Mouse (Mus musculus) cerebellum, adult 2 months (tissue): Measurements from ENCODE around the gene 2310022B05Rik. TPM values are rescaled to one million over a fixed set of nuclear protein-coding genes. Genes with fewer than 3 reads are reported as not detected.
A peak's percentile ranks its signal among the peaks of the same experiment; 100 is the strongest.

Experiments used
- DNase-seq, 2 experiments: peaks; one replicate each; pipeline ENCODE4 v3.0.0; 2021
- H3K27ac ChIP-seq: fragments of 200-500 bp; 2 replicates; pipeline ENCODE4 v1.5.1; 2012; ENCODE audit warnings: low read length, control low read depth, inconsistent platforms; ENCODE audit not compliant: insufficient read depth
- H3K27me3 ChIP-seq: fragments of 200-500 bp; 2 replicates; pipeline ENCODE4 v1.6.1; 2012; ENCODE audit warnings: inconsistent platforms, mild to moderate bottlenecking, low read length, moderate library complexity; ENCODE audit not compliant: control insufficient read depth, insufficient read depth
- H3K4me1 ChIP-seq: fragments of 200-500 bp; 2 replicates; pipeline ENCODE4 v1.6.1; 2011; ENCODE audit warnings: low read length; ENCODE audit not compliant: control insufficient read depth, insufficient read depth
- H3K4me3 ChIP-seq: fragments of 200-500 bp; replicated peaks from 2 replicates; pipeline ENCODE3; 2011; ENCODE audit warnings: mild to moderate bottlenecking, low read depth, low read length, control low read depth; ENCODE audit not compliant: insufficient read depth
- CTCF ChIP-seq: fragments of 200-500 bp; IDR thresholded peaks from 2 replicates; pipeline ENCODE4 v1.5.1; 2011; ENCODE audit warnings: low read depth, mild to moderate bottlenecking, control low read depth, low read length, moderate library complexity, borderline replicate concordance; ENCODE audit not compliant: insufficient read depth
- POLR2A ChIP-seq: fragments of 200-500 bp; IDR thresholded peaks from 2 replicates; pipeline ENCODE4 v1.6.1; 2011; ENCODE audit warnings: low read length, control low read depth, borderline replicate concordance; ENCODE audit not compliant: insufficient read depth
- WGBS: fragments of 180-500 bp; shearing (Covaris S2); methylation state at CpG from one replicate; pipeline ENCODE4 v1.1.7; 2018; 5-methylcytosine and 5-hydroxymethylcytosine counted together
- polyA plus RNA-seq: library from polyadenylated mRNA; depleted of rRNA; stranded (reverse); fragments of >200 nt; gene quantifications from 2 replicates; pipeline ENCODE4 v1.2.3, GENCODE M21; 2012; rRNA removed

2310022B05Rik gene
- polyA plus RNA-seq, 1 experiment: 67.8 TPM

DNA sequence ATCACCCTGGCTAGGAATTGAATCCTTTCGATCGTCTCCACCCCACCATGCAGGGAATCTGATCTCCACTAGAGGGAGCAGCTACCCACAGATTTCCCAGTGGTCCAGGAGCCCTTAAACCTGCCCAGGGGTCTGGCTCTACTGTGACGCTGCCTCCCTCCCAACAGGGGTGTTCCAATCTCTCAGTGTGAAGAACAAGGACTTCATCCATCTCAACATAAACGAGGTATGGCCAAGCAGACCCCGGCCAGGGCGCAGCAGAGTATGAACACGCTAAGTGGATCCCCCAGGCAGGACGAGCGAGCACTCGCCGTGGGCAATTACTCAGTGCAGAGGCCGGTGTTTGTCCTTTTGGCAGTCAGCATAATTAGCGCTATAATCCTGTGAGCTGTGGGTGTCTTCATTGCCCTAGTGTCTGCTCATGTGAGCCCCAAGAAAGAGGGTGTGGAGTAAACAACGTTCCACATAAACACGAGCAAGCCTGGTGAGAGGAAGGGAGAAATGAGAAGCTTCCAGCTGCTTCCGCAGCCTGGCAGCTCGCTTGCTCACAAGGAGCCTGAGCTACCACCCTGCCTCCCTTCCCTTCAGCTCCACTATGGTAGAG lies 45.8 kb downstream of the 2310022B05Rik start:
- WGBS: 2% methylated on average over 17 of the region's 17 CpGs

DNA sequence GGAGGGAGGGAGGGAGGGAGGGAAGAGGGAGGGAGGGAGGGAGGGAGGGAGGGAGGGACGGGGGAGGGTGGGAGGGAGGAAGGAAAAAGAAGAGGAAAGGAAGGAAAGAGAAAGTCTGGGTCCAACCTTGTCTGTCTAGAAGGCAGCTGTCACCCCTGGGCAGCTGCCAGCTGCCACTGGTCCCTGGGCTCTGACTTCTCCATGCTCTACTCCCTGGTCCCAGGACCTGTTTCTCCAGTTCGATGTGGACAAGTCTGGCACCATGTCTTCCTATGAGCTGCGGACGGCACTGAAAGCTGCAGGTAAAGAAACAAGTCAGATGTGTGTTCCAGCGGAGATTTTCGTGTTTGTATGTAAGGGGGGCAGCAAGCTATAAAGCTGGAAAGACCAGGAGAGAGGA lies 48.8 kb downstream of the 2310022B05Rik start:
- Histone ChIP-seq H3K4me1 (no peaks in the 10 kb centered on the region; the same call in 1 of the 2 replicates), H3K4me3 (no peak overlapping the region), H3K27ac (no peak overlapping the region), H3K27me3 (no peaks in the 10 kb centered on the region)
- no peak for DNase-seq
- no peak for TF ChIP-seq CTCF
- no peak for TF ChIP-seq POLR2A
- 57% methylated on average over 5 of the region's 6 CpGs for WGBS

More for the DNA sequence above, 45.8 kb downstream of the 2310022B05Rik start:
- peak overlapping the region; percentile 52 for H3K27ac ChIP-seq
- no peaks in the 10 kb centered on the region for H3K27me3 ChIP-seq
- peak overlapping the region; percentile 60 for H3K4me3 ChIP-seq
- TF ChIP-seq CTCF: peak; percentile 90
- TF ChIP-seq POLR2A: peak; percentile 22; the same call in 1 of the 2 replicates
- no peaks in the 10 kb centered on the region for H3K4me1 ChIP-seq
- peak; percentile 83 to 92 for DNase-seq

DNA sequence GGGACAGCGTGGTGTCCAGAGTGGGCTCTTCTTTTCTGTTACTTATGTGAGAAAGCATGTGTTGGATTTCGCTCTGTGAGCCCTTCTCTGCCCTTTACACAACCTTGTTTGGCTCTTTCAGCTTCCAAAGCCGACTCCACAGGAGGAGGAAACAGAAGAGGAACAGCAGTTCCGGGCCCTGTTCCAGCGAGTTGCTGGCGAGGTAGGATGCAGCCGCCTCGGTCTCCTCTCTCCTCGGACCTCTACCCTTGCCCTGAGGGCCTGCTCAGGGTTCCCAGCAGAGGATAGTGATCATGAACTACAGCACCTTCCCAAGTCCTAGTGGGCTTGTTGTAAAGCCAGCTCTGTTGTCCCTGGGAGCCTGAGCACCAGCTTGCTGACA lies 54.2 kb downstream of the 2310022B05Rik start:
- DNase-seq: peak; percentile 41 to 52
- H3K4me3 ChIP-seq: no peak overlapping the region
- TF ChIP-seq CTCF (no peak), POLR2A (no peak)
- 11% methylated on average over 9 of the region's 9 CpGs for WGBS
- H3K4me1 ChIP-seq: peaks cover 9% of the 10 kb centered on the region; the same call in 1 of the 2 replicates
- H3K27ac ChIP-seq: no peak overlapping the region
- no peaks in the 10 kb centered on the region for H3K27me3 ChIP-seq

DNA sequence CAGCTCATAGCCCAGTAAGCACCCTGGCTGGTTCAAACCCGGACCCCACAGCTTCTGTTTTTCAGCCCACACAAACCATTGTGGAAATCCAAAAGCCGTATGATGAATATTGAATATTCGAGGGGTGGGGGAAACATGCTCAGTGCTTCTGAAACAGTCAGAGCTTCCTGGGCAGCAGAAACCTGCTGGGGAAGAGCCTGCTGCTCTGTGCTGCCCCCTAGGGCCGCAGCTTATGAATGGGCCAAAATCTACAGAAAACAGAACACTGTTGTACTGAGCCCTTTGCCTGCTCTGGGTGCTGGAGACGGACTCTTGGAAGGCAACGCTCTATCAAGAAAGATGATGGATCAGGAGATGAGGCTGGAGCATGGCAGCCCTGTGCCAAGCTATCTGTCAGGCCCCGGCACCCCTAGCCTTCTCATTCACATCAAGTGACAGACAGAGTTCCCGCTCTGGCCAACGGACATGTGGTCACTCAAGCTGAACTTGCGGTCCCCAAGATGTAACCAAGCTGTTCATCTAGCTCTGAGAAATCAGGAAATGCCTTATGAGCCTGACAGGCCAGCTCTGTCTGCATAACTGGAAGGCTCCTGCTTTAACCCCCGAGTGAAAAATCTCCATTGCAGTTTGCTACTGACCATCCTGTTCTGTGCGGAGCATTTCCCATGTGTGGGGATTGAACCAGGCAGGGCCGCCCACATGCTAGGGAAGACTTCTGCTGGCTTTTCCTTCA lies 54.8 kb downstream of the 2310022B05Rik start:
- 52% methylated on average over 13 of the region's 13 CpGs for WGBS
- Histone ChIP-seq H3K27me3 (no peaks in the 10 kb centered on the region), H3K4me1 (peaks cover 9% of the 10 kb centered on the region; the same call in 1 of the 2 replicates), H3K27ac (no peak overlapping the region), H3K4me3 (no peak overlapping the region)
- peak; percentile 37 to 40 for DNase-seq
- TF ChIP-seq POLR2A (no peak), CTCF (peak; percentile 68)

DNA sequence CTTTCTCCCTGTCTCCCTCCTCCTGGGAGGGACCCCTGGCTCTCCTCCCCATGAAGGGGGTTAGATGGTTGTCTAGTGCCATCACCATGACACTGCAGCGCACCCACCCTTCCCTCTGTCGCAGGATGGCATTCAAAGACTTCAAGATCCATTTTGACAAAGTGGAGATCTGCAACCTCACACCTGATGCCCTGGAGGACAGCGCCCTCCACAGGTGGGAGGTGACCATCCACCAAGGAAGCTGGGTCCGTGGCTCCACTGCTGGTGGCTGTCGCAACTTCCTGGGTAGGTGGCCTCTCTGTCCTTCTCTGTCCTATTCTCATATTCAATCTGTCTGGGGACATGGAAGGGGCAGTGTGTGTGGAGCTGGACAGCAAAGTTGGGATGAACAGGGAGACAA lies 59.1 kb downstream of the 2310022B05Rik start:
- no peak overlapping the region for H3K27ac ChIP-seq
- no peak for DNase-seq
- H3K4me1 ChIP-seq: peaks cover 8% of the 10 kb centered on the region; the same call in 1 of the 2 replicates
- TF ChIP-seq POLR2A: no peak
- peak; percentile 30; the same call in 1 of the 2 replicates for TF ChIP-seq CTCF
- 74% methylated on average over 5 of the region's 5 CpGs for WGBS
- no peaks in the 10 kb centered on the region for H3K27me3 ChIP-seq
- H3K4me3 ChIP-seq: no peak overlapping the region

DNA sequence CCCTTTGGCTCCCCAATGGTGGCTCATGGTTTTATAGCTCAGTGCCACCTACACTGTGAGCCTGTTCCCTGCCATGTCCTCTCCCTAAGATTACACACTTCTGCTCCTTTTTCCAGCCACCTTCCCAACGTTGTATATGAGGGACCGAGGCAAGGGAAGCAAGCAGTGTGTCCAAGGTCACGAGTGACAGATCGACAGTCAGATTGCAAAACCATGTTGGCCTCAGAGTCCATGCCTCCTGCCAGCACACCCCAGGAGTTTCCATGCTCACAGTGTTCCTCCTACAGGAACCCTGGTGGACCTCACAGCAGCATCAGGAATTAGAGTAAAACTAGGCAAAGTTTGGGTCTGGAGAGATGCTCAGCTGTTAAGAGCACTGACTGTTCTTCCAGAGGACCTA lies 73.8 kb downstream of the 2310022B05Rik start:
- H3K27me3 ChIP-seq: no peaks in the 10 kb centered on the region
- no peak overlapping the region for H3K4me3 ChIP-seq
- H3K27ac ChIP-seq: no peak overlapping the region
- peak in 1 of 2 experiments; percentile 3 for DNase-seq
- TF ChIP-seq CTCF (no peak), POLR2A (no peak)
- WGBS: 56% methylated on average over 4 of the region's 4 CpGs
- H3K4me1 ChIP-seq: peaks cover 24% of the 10 kb centered on the region

DNA sequence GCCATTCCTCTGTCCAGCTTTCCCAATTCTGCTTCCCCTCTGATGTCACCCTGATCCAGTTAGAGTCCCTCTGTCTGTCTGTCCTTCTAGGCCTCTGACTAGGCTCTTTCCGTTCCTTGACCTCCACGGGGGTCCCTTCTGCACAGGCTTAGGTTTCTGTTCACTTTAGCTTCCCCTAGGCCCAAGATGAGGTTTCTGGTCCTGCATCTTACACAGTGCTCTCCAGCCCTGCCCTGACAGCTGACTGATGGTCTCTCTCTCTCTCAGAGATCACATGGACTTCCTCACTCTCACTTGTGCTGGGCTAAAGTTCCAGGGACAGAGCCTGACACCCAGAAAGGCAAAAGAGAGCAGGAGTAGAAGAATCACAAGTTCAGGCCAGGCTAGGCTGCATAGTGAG lies 76.6 kb downstream of the 2310022B05Rik start:
- DNase-seq: peak in 1 of 2 experiments; percentile 22
- WGBS: 53% methylated on average over 2 of the region's 2 CpGs
- Histone ChIP-seq H3K4me1 (peaks cover 19% of the 10 kb centered on the region), H3K27ac (peak overlapping the region; percentile 53; the same call in 1 of the 2 replicates), H3K27me3 (no peaks in the 10 kb centered on the region), H3K4me3 (no peak overlapping the region)
- TF ChIP-seq POLR2A (no peak), CTCF (no peak)

Other genes starting within 250 kb of the 2310022B05Rik start
- gene Pgbd5, start 223.7 kb downstream of the 2310022B05Rik start, polyA plus RNA-seq: 142 and 155 TPM in 2 replicates
- 38.4 and 40.7 TPM in 2 replicates for gene Cog2, start 142.6 kb downstream of the 2310022B05Rik start, polyA plus RNA-seq
- 125 and 129 TPM in 2 replicates for gene Agt, start 93.7 kb downstream of the 2310022B05Rik start, polyA plus RNA-seq
- gene Capn9, start 87.3 kb downstream of the 2310022B05Rik start, polyA plus RNA-seq: 0.06 and 0.08 TPM in 2 replicates
- gene Ttc13, start 58.6 kb upstream of the 2310022B05Rik start, polyA plus RNA-seq: 39.1 and 41.6 TPM in 2 replicates
- gene Arv1, start 58.8 kb upstream of the 2310022B05Rik start, polyA plus RNA-seq: 19.5 and 20.3 TPM in 2 replicates
- gene Fam89a, start 88.5 kb upstream of the 2310022B05Rik start, polyA plus RNA-seq: 1.2 and 1.3 TPM in 2 replicates
- 19.4 and 23.3 TPM in 2 replicates for gene Trim67, start 129.7 kb upstream of the 2310022B05Rik start, polyA plus RNA-seq
- 98.3 and 100 TPM in 2 replicates for gene Gnpat, start 199.7 kb upstream of the 2310022B05Rik start, polyA plus RNA-seq
- gene 2810004N23Rik, start 199.8 kb upstream of the 2310022B05Rik start, polyA plus RNA-seq: 15.0 and 15.7 TPM in 2 replicates
- gene Exoc8, start 234.3 kb upstream of the 2310022B05Rik start, polyA plus RNA-seq: 16.2 and 18.2 TPM in 2 replicates
- 18.5 and 19.5 TPM in 2 replicates for gene Sprtn, start 234.5 kb upstream of the 2310022B05Rik start, polyA plus RNA-seq